Mouse (Mus musculus): ENCODE measurements around the gene Ercc1. TPM values are rescaled to one million over a fixed set of nuclear protein-coding genes. Genes with fewer than 3 reads are reported as not detected.

The Ercc1 gene
- polyA plus RNA-seq, 1 experiment from 2014 or later = 86.0 TPM

GRCm38 (mm10) chr7:19307739-19308453, 36.7 kb upstream of the Ercc1 start:
- H3K27ac ChIP-seq (ENCODE audit: low read length) = peak overlapping the region; percentile 66; the same call in 1 of the 2 replicates
- peaks cover 33% of the 10 kb centered on the region for H3K27me3 ChIP-seq (ENCODE audit: control insufficient read depth, insufficient read depth, low read length)
- peak overlapping the region; percentile 99 for H3K4me2 ChIP-seq (replicated peaks; ENCODE audit: low read depth, low read length)
- H3K9me3 ChIP-seq (ENCODE audit: control insufficient read depth, low read depth, low read length) = no peaks in the 10 kb centered on the region
- peak; percentile 71 for ATAC-seq (ENCODE audit: insufficient number of reproducible peaks, insufficient read depth, low FRiP score, low read depth)
- peak overlapping the region; percentile 59 for H3K4me3 ChIP-seq (ENCODE audit: low read depth, low read length)
- 2% methylated on average over 18 of the region's 18 CpGs for WGBS
- peak overlapping the region; percentile 25; the same call in 1 of the 2 replicates for H3K9ac ChIP-seq (replicated peaks; ENCODE audit: low read depth, low read length)
- no peaks in the 10 kb centered on the region for H3K36me3 ChIP-seq (ENCODE audit: control insufficient read depth, insufficient read depth, low read length)
- H3K4me1 ChIP-seq (ENCODE audit: control insufficient read depth, insufficient read depth, low read length) = peaks cover 16% of the 10 kb centered on the region

GRCm38 (mm10) chr7:19308454-19309277, 35.9 kb upstream of the Ercc1 start:
- Histone ChIP-seq H3K9ac (replicated peaks; ENCODE audit: low read depth, low read length) (peak overlapping the region; percentile 29), H3K4me2 (replicated peaks; ENCODE audit: low read depth, low read length) (peak overlapping the region; percentile 99), H3K36me3 (ENCODE audit: control insufficient read depth, insufficient read depth, low read length) (no peaks in the 10 kb centered on the region), H3K9me3 (ENCODE audit: control insufficient read depth, low read depth, low read length) (no peaks in the 10 kb centered on the region), H3K4me3 (ENCODE audit: low read depth, low read length) (peak overlapping the region; percentile 59), H3K4me1 (ENCODE audit: control insufficient read depth, insufficient read depth, low read length) (peaks cover 16% of the 10 kb centered on the region), H3K27me3 (ENCODE audit: control insufficient read depth, insufficient read depth, low read length) (peaks cover 28% of the 10 kb centered on the region), H3K27ac (ENCODE audit: low read length) (peak overlapping the region; percentile 66; the same call in 1 of the 2 replicates)
- under 1% methylated on average over 58 of the region's 58 CpGs for WGBS
- peak; percentile 86 for ATAC-seq (ENCODE audit: insufficient number of reproducible peaks, insufficient read depth, low FRiP score, low read depth)

GRCm38 (mm10) chr7:19309278-19309883, 35.2 kb upstream of the Ercc1 start:
- H3K4me2 ChIP-seq (replicated peaks; ENCODE audit: low read depth, low read length) = peak overlapping the region; percentile 99
- no peak for ATAC-seq (ENCODE audit: insufficient number of reproducible peaks, insufficient read depth, low FRiP score, low read depth)
- H3K4me3 ChIP-seq (ENCODE audit: low read depth, low read length) = peak overlapping the region; percentile 59
- H3K27ac ChIP-seq (ENCODE audit: low read length) = no peak overlapping the region
- H3K9ac ChIP-seq (replicated peaks; ENCODE audit: low read depth, low read length) = peak overlapping the region; percentile 29
- WGBS = 2% methylated on average over 48 of the region's 48 CpGs
- peaks cover 16% of the 10 kb centered on the region for H3K4me1 ChIP-seq (ENCODE audit: control insufficient read depth, insufficient read depth, low read length)
- peaks cover 25% of the 10 kb centered on the region for H3K27me3 ChIP-seq (ENCODE audit: control insufficient read depth, insufficient read depth, low read length)
- no peaks in the 10 kb centered on the region for H3K36me3 ChIP-seq (ENCODE audit: control insufficient read depth, insufficient read depth, low read length)
- no peaks in the 10 kb centered on the region for H3K9me3 ChIP-seq (ENCODE audit: control insufficient read depth, low read depth, low read length)

- under 1% methylated on average over 49 of the region's 49 CpGs for WGBS
- H3K36me3 ChIP-seq (ENCODE audit: control insufficient read depth, insufficient read depth, low read length) = no peaks in the 10 kb centered on the region
- H3K27me3 ChIP-seq (ENCODE audit: control insufficient read depth, insufficient read depth, low read length) = peaks cover 18% of the 10 kb centered on the region
- H3K4me2 ChIP-seq (replicated peaks; ENCODE audit: low read depth, low read length) = peak within 1 kb of the TSS; percentile 99
- peak within 1 kb of the TSS; percentile 59 for H3K4me3 ChIP-seq (ENCODE audit: low read depth, low read length)
- H3K4me1 ChIP-seq (ENCODE audit: control insufficient read depth, insufficient read depth, low read length) = peaks cover 12% of the 10 kb centered on the region
- H3K9me3 ChIP-seq (ENCODE audit: control insufficient read depth, low read depth, low read length) = no peaks in the 10 kb centered on the region
- ATAC-seq (ENCODE audit: insufficient number of reproducible peaks, insufficient read depth, low FRiP score, low read depth) = peak; percentile 84
- H3K9ac ChIP-seq (replicated peaks; ENCODE audit: low read depth, low read length) = peak within 1 kb of the TSS; percentile 47
- no peak within 1 kb of the TSS for H3K27ac ChIP-seq (ENCODE audit: low read length)
Measured at GRCm38 (mm10) chr7:19309884-19310641, 34.5 kb upstream of the Ercc1 start, which contains the start of gene Fosb. TSS of gene Fosb (minus strand) at chr7:19310051.

GRCm38 (mm10) chr7:19311991-19312390, 32.6 kb upstream of the Ercc1 start:
- Histone ChIP-seq H3K27me3 (ENCODE audit: control insufficient read depth, insufficient read depth, low read length) (peaks cover 2% of the 10 kb centered on the region), H3K27ac (ENCODE audit: low read length) (no peak overlapping the region)
- WGBS = 42% methylated on average over 4 of the region's 4 CpGs

GRCm38 (mm10) chr7:19314033-19314432, 30.5 kb upstream of the Ercc1 start:
- 38% methylated on average over 5 of the region's 5 CpGs for WGBS
- Histone ChIP-seq H3K27me3 (ENCODE audit: control insufficient read depth, insufficient read depth, low read length) (no peaks in the 10 kb centered on the region), H3K4me3 (ENCODE audit: low read depth, low read length) (no peak overlapping the region), H3K4me2 (replicated peaks; ENCODE audit: low read depth, low read length) (no peak overlapping the region), H3K27ac (ENCODE audit: low read length) (no peak overlapping the region), H3K4me1 (ENCODE audit: control insufficient read depth, insufficient read depth, low read length) (peaks cover 4% of the 10 kb centered on the region; the same call in 1 of the 2 replicates), H3K9me3 (ENCODE audit: control insufficient read depth, low read depth, low read length) (no peaks in the 10 kb centered on the region), H3K36me3 (ENCODE audit: control insufficient read depth, insufficient read depth, low read length) (no peaks in the 10 kb centered on the region), H3K9ac (replicated peaks; ENCODE audit: low read depth, low read length) (no peak overlapping the region)
- ATAC-seq (ENCODE audit: insufficient number of reproducible peaks, insufficient read depth, low FRiP score, low read depth) = no peak

More at GRCm38 (mm10) chr7:19311991-19312390, 32.6 kb upstream of the Ercc1 start:
- H3K4me1 ChIP-seq (ENCODE audit: control insufficient read depth, insufficient read depth, low read length) = peaks cover 8% of the 10 kb centered on the region; the same call in 1 of the 2 replicates
- no peak overlapping the region for H3K4me2 ChIP-seq (replicated peaks; ENCODE audit: low read depth, low read length)
- no peaks in the 10 kb centered on the region for H3K36me3 ChIP-seq (ENCODE audit: control insufficient read depth, insufficient read depth, low read length)
- ATAC-seq (ENCODE audit: insufficient number of reproducible peaks, insufficient read depth, low FRiP score, low read depth) = no peak
- H3K9ac ChIP-seq (replicated peaks; ENCODE audit: low read depth, low read length) = no peak overlapping the region
- no peaks in the 10 kb centered on the region for H3K9me3 ChIP-seq (ENCODE audit: control insufficient read depth, low read depth, low read length)
- no peak overlapping the region for H3K4me3 ChIP-seq (ENCODE audit: low read depth, low read length)

- Histone ChIP-seq H3K27ac (ENCODE audit: low read length) (no peak overlapping the region), H3K4me2 (replicated peaks; ENCODE audit: low read depth, low read length) (no peak overlapping the region), H3K4me1 (ENCODE audit: control insufficient read depth, insufficient read depth, low read length) (0 out of 2 replicates have a peak, but pooled peaks cover 3% of the 10 kb centered on the region), H3K9ac (replicated peaks; ENCODE audit: low read depth, low read length) (no peak overlapping the region), H3K36me3 (ENCODE audit: control insufficient read depth, insufficient read depth, low read length) (no peaks in the 10 kb centered on the region), H3K9me3 (ENCODE audit: control insufficient read depth, low read depth, low read length) (no peaks in the 10 kb centered on the region), H3K27me3 (ENCODE audit: control insufficient read depth, insufficient read depth, low read length) (no peaks in the 10 kb centered on the region), H3K4me3 (ENCODE audit: low read depth, low read length) (no peak overlapping the region)
- 46% methylated on average over 14 of the region's 14 CpGs for WGBS
- ATAC-seq (ENCODE audit: insufficient number of reproducible peaks, insufficient read depth, low FRiP score, low read depth) = no peak
Measured at GRCm38 (mm10) chr7:19316451-19317161, 28.0 kb upstream of the Ercc1 start.
